Mouse (Mus musculus) lung, adult 2 months (tissue): ENCODE measurements around the gene Cdcp2.

Experiments used
- CTCF ChIP-seq: fragments of 200-500 bp; IDR thresholded peaks from 2 replicates; pipeline ENCODE4 v1.5.1; 2011; ENCODE audit warnings: mild to moderate bottlenecking, low read length, control low read depth; ENCODE audit not compliant: insufficient read depth
- POLR2A ChIP-seq: fragments of 200-500 bp; IDR thresholded peaks from 2 replicates; pipeline ENCODE4 v1.6.1; 2011; ENCODE audit warnings: low read depth, mild to moderate bottlenecking, control low read depth, low read length, borderline replicate concordance; ENCODE audit errors: extremely low read depth

DNA sequence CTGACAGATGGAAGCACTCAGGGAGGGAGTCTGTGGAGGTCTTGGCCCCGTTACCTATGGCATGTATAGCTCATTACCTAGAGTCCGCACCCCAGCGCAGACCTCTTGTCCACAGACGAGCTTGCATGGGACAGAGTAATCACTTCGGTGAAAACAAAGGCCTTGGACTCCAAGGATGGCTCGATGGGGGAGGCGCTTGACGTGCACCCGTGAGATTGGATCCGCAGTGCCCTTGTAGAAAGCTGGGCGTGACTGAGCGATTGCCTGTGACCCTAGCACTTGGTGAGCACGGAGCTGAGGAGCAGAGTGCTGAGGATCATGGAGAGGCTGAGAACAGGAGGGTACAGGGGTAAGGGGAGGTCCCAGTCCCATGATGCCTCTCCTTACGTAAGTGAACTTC lies 5.0 kb upstream of the Cdcp2 start:
- TF ChIP-seq CTCF (no peak), POLR2A (no peak)
